Mouse (Mus musculus) heart, embryonic 13.5 days (tissue): ENCODE results near the gene Dip2c. TPM values are rescaled to one million over a fixed set of nuclear protein-coding genes. Genes with fewer than 3 reads are reported as not detected.

Experiments
- ATAC-seq: fragments of 200-750 bp; cut with Nextera tagmentation; 2 replicates; pipeline ENCODE4 v1.8.0; 2017; ENCODE audit warnings: moderate TSS enrichment; ENCODE audit not compliant: insufficient number of reproducible peaks, low FRiP score, low TSS enrichment; ENCODE audit errors: extremely low read depth
- H3K27ac ChIP-seq: fragments of 300-500 bp; sonication (generic); replicated peaks from 2 replicates; pipeline ENCODE4 v1.5.1; 2015; ENCODE audit warnings: moderate library complexity, mild to moderate bottlenecking, inconsistent platforms
- H3K27me3 ChIP-seq: fragments of 300-500 bp; sonication (generic); replicated peaks from 2 replicates; pipeline ENCODE4 v1.6.1; 2015; ENCODE audit warnings: mild to moderate bottlenecking, inconsistent platforms
- H3K36me3 ChIP-seq: fragments of 300-500 bp; sonication (generic); 2 replicates; pipeline ENCODE4 v1.6.1; 2015; ENCODE audit warnings: mild to moderate bottlenecking, inconsistent platforms
- H3K4me1 ChIP-seq: fragments of 300-500 bp; sonication (generic); 2 replicates; pipeline ENCODE4 v1.6.1; 2015; ENCODE audit warnings: inconsistent platforms
- H3K4me2 ChIP-seq: fragments of 300-500 bp; sonication (generic); 2 replicates; pipeline ENCODE4 v1.6.1; 2015; ENCODE audit warnings: inconsistent platforms, mild to moderate bottlenecking, moderate library complexity
- H3K4me3 ChIP-seq: fragments of 300-500 bp; sonication (generic); 2 replicates; pipeline ENCODE4 v1.5.1; 2015; ENCODE audit warnings: moderate library complexity, mild to moderate bottlenecking, inconsistent platforms
- H3K9ac ChIP-seq: fragments of 300-500 bp; sonication (generic); 2 replicates; pipeline ENCODE4 v1.6.1; 2015; ENCODE audit warnings: inconsistent platforms, mild to moderate bottlenecking, moderate library complexity
- H3K9me3 ChIP-seq: fragments of 300-500 bp; sonication (generic); 2 replicates; pipeline ENCODE4 v1.6.1; 2016; ENCODE audit warnings: inconsistent platforms
- WGBS: fragments of 180-500 bp; shearing (Covaris S2); methylation state at CpG from one replicate; pipeline ENCODE4 v1.1.7; 2015; ENCODE audit warnings: mixed read lengths; 5-methylcytosine and 5-hydroxymethylcytosine counted together
- polyA plus RNA-seq: library from polyadenylated mRNA; unstranded; fragments of >200 nt; fragmentation: Nextera tagmentation; extraction: Ambion mirVana; gene quantifications from 2 replicates; pipeline ENCODE4 v1.2.1, GENCODE M21; 2015

The Dip2c gene
- polyA plus RNA-seq, 1 experiment from 2014 or later: 4.2 TPM

DNA sequence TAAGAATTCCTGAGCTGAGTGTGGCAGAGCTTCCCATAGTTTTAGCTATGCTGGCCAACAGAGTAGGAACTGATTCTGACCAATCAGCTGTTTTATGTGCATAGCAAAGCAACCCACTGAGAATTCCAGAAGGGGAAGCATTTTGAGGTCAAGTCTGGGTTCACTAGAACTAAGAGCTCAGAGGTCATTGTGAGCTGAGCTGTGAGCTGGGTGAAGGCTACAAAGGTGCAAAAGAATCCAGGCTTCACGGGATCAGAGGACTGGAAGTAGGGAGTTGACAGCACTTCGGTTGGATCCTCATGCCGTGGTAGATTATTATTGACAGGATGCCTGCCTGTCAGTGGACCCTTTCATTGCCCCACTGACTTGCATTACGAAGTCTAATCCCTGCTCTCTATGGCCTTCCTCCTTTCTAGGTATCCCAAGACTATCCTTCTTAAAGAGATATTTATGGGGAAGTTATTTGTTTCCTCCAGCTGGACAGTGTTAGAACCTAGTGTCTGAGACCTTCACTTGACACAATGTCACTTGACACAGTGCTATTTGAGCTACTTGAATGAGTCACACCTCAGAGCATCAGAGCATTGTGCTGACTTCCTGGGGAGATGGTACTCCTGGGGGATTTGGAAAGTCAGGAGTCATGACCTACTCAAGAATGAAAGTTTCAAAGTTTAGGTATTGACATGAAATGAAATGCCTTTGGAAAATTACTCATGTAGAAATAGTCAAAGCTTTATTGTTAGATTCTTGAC lies 178.3 kb downstream of the Dip2c start:
- Histone ChIP-seq H3K4me1 (peaks cover 57% of the 10 kb centered on the region), H3K4me3 (no peak overlapping the region), H3K27ac (peak overlapping the region; percentile 73), H3K27me3 (no peaks in the 10 kb centered on the region), H3K4me2 (no peak overlapping the region), H3K9ac (no peak overlapping the region), H3K36me3 (no peaks in the 10 kb centered on the region), H3K9me3 (no peaks in the 10 kb centered on the region)
- ATAC-seq: no peak
- WGBS: 29% methylated on average over 4 of the region's 4 CpGs

- no peak overlapping the region for H3K27ac ChIP-seq
- WGBS: 71% methylated on average over 1 of the region's 1 CpGs
- no peaks in the 10 kb centered on the region for H3K9me3 ChIP-seq
- no peak for ATAC-seq
- no peak overlapping the region for H3K4me2 ChIP-seq
- H3K4me3 ChIP-seq: no peak overlapping the region
- no peaks in the 10 kb centered on the region for H3K36me3 ChIP-seq
- no peaks in the 10 kb centered on the region for H3K27me3 ChIP-seq
- H3K9ac ChIP-seq: no peak overlapping the region
- H3K4me1 ChIP-seq: peaks cover 43% of the 10 kb centered on the region
These were observed 179.7 kb downstream of the Dip2c start for GRCm38 (mm10) chr13:9455979-9456378.

DNA sequence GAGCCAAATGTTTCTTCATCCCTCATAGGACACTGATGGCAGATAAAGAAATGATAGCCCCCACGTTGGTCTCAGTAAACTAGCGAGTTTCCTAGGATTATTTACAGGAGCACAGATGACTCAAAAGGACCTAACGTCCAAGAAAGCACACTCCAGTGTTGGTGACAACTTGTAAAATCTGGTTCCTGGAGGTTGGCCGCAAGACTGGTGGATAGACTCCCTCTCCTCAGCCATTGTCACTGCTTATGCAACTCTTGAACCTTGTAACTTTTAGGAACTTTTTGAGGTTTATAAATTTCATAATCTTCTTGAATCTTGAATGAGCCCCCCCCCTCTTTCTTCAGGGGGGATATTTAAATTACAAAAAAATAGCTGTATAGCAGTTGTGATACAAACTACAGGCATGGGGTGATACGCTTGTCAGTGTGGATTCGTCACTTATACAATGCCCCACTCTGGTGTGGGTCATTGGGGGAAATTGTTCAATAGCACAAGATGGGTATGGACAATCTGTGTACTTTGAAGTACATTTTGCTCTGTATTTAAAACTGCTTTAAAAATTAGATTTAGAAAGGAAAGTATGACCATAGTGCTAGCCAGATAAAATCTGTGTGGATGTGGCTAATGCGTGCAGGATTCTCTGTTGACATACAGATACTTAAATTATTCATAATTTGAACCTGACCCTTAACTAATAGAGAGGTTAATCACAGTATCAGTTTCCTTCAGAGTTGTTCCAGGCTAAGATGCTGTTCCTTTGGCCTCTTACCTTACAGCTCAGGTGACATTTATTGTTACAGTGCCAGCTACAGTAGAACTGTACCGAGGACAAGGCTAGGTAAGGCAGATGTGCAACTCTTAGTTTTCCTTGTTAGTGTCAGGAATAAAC lies 181.3 kb downstream of the Dip2c start:
- no peaks in the 10 kb centered on the region for H3K36me3 ChIP-seq
- no peaks in the 10 kb centered on the region for H3K9me3 ChIP-seq
- no peak overlapping the region for H3K4me2 ChIP-seq
- H3K9ac ChIP-seq: no peak overlapping the region
- H3K4me1 ChIP-seq: peaks cover 35% of the 10 kb centered on the region
- no peaks in the 10 kb centered on the region for H3K27me3 ChIP-seq
- no peak for ATAC-seq
- H3K4me3 ChIP-seq: no peak overlapping the region
- WGBS: 80% methylated on average over 8 of the region's 8 CpGs
- no peak overlapping the region for H3K27ac ChIP-seq

- Histone ChIP-seq H3K9ac (no peak overlapping the region), H3K27ac (no peak overlapping the region), H3K27me3 (no peaks in the 10 kb centered on the region), H3K36me3 (no peaks in the 10 kb centered on the region), H3K9me3 (no peaks in the 10 kb centered on the region), H3K4me2 (no peak overlapping the region), H3K4me1 (peaks cover 14% of the 10 kb centered on the region), H3K4me3 (no peak overlapping the region)
- ATAC-seq: no peak
- 79% methylated on average over 3 of the region's 3 CpGs for WGBS
These were observed 188.1 kb downstream of the Dip2c start for GRCm38 (mm10) chr13:9464457-9464856.

DNA sequence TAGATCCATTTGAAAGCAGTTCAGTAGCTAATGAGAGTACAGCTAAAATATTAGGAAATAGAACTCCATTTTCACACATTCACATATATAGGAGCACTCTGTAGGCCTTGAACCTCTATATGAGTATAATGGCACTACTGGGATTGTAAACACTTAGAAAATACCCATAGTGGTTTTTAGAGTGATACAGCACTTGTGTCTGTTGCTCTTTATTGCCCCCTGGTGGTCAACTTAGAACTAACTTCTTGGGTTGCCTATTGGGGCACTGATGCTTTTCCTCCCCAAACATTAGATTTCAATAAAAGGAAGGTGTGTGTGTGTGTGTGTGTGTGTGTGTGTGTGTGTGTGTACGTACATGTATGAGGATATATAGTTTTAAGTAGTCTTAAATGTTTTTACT lies 190.9 kb downstream of the Dip2c start:
- no peak for ATAC-seq

DNA sequence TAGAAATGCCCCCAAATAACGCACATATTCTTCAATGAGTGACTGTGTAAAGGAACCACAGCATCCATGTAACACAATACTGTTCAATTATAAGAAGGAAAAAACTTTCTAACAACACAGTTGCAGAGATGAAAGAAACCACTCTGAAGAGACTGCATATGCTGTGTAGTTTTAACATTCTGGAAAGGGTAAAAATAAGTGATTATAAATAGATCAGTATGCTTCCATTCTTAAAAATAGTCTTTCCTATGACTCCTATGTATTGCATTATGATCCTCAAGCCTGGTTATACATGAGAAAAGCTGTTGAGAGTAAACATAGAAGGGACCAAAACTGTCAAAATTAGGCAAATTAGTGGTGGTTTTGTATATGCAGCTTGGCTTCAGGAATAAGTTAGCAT lies 197.1 kb downstream of the Dip2c start:
- H3K27me3 ChIP-seq: no peaks in the 10 kb centered on the region
- peaks cover 7% of the 10 kb centered on the region for H3K4me1 ChIP-seq
- H3K36me3 ChIP-seq: 0 out of 2 replicates have a peak, but pooled peaks cover 3% of the 10 kb centered on the region
- H3K9ac ChIP-seq: no peak overlapping the region
- H3K9me3 ChIP-seq: peaks cover 8% of the 10 kb centered on the region
- H3K27ac ChIP-seq: 0 out of 2 replicates have a peak overlapping the region, but pooled peaks have one; percentile 32
- H3K4me3 ChIP-seq: no peak overlapping the region
- H3K4me2 ChIP-seq: no peak overlapping the region
- no peak for ATAC-seq
- 80% methylated on average over 1 of the region's 1 CpGs for WGBS

More for the DNA sequence above, 190.9 kb downstream of the Dip2c start:
- Histone ChIP-seq H3K4me1 (peaks cover 6% of the 10 kb centered on the region), H3K27ac (no peak overlapping the region), H3K4me3 (no peak overlapping the region), H3K4me2 (no peak overlapping the region), H3K9me3 (no peaks in the 10 kb centered on the region), H3K9ac (no peak overlapping the region), H3K27me3 (no peaks in the 10 kb centered on the region), H3K36me3 (no peaks in the 10 kb centered on the region)
- 14% methylated on average over 1 of the region's 1 CpGs for WGBS

- no peaks in the 10 kb centered on the region for H3K36me3 ChIP-seq
- no peak overlapping the region for H3K9ac ChIP-seq
- no peaks in the 10 kb centered on the region for H3K9me3 ChIP-seq
- no peak overlapping the region for H3K4me3 ChIP-seq
- H3K27ac ChIP-seq: no peak overlapping the region
- no peak overlapping the region for H3K4me2 ChIP-seq
- no peaks in the 10 kb centered on the region for H3K27me3 ChIP-seq
- peaks cover 27% of the 10 kb centered on the region for H3K4me1 ChIP-seq
- ATAC-seq: no peak
- WGBS: 72% methylated on average over 1 of the region's 1 CpGs
These were observed 205.4 kb downstream of the Dip2c start for GRCm38 (mm10) chr13:9481722-9482121.

DNA sequence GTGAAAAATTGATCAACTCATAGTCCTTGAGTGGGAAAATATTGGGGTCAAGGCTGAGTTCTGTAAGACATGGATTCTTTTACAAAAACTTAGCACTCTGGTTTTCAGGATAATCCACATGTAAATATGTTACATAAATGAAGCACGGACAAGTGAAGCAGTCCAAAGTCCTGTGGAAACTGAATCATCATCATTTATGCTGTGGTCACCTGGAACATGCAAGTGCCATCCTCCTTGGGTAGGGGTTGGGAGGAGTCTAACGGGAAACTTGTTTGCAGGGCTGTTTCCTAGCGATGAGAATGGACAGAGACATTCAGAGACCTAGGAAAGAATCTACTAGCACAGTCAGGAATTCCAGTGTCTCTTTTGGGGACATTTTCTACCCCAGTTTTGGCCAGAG lies 213.4 kb downstream of the Dip2c start:
- no peak for ATAC-seq
- no peak overlapping the region for H3K27ac ChIP-seq
- H3K4me2 ChIP-seq: 0 out of 2 replicates have a peak overlapping the region, but pooled peaks have one; percentile 15
- H3K9ac ChIP-seq: no peak overlapping the region
- H3K9me3 ChIP-seq: no peaks in the 10 kb centered on the region
- H3K4me1 ChIP-seq: peaks cover 29% of the 10 kb centered on the region
- no peaks in the 10 kb centered on the region for H3K27me3 ChIP-seq
- H3K4me3 ChIP-seq: no peak overlapping the region
- no peaks in the 10 kb centered on the region for H3K36me3 ChIP-seq
- 75% methylated on average over 3 of the region's 3 CpGs for WGBS

DNA sequence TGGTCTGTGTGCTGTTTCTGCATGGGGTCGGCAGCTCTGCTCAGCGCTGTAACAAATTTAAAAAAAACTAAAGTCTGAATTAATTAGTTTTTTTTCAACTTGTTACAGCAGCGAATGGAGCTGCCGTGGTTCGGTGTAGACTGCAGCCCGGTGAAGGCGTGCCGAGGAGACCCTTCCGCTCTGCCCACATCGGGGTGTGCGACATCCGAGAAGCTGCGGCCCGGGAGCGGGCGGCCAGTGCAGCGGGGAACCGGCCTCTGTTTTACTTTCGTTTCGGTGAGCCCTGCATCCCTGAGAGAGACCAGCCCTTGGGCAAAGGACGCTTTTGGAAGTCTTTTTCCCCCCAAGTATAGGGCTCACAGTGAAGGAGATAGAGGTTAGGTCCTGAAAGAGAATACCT lies 218.4 kb downstream of the Dip2c start:
- H3K27me3 ChIP-seq: no peaks in the 10 kb centered on the region
- no peak for ATAC-seq
- H3K4me1 ChIP-seq: peaks cover 35% of the 10 kb centered on the region
- H3K36me3 ChIP-seq: no peaks in the 10 kb centered on the region
- peak overlapping the region; percentile 75 for H3K9ac ChIP-seq
- peak overlapping the region; percentile 62 for H3K4me2 ChIP-seq
- H3K9me3 ChIP-seq: no peaks in the 10 kb centered on the region
- H3K4me3 ChIP-seq: peak overlapping the region; percentile 53
- H3K27ac ChIP-seq: peak overlapping the region; percentile 25; the same call in 1 of the 2 replicates
- WGBS: 45% methylated on average over 21 of the region's 21 CpGs

- no peaks in the 10 kb centered on the region for H3K9me3 ChIP-seq
- H3K36me3 ChIP-seq: peaks cover 4% of the 10 kb centered on the region
- no peak for ATAC-seq
- H3K9ac ChIP-seq: no peak overlapping the region
- 30% methylated on average over 6 of the region's 6 CpGs for WGBS
- peaks cover 8% of the 10 kb centered on the region for H3K4me1 ChIP-seq
- H3K27ac ChIP-seq: peak overlapping the region; percentile 79
- no peaks in the 10 kb centered on the region for H3K27me3 ChIP-seq
- peak overlapping the region; percentile 52 for H3K4me2 ChIP-seq
- peak overlapping the region; percentile 10; the same call in 1 of the 2 replicates for H3K4me3 ChIP-seq
These were observed 228.0 kb downstream of the Dip2c start for GRCm38 (mm10) chr13:9504118-9504856.

DNA sequence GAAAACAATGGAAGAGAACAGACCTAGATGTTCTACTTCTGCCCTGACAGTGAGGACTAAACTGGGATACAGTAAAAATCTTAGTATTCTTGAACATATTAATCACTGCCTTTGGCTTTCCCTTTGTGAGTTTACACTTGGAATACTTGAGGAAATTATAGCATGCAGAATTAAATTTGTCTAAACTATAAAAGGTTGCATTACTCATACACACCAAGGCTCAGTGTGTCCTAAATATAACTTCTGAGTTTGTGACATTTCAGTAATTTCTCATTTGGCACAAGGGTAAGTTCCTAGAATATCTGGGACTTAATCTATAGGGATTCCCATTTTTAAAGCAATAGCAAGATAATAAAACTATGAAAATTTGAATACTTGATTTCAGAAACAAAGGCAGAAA lies 262.2 kb downstream of the Dip2c start:
- Histone ChIP-seq H3K36me3 (peaks cover 8% of the 10 kb centered on the region; the same call in 1 of the 2 replicates), H3K27me3 (no peaks in the 10 kb centered on the region), H3K9ac (no peak overlapping the region), H3K9me3 (no peaks in the 10 kb centered on the region), H3K4me3 (no peak overlapping the region), H3K4me2 (no peak overlapping the region), H3K27ac (no peak overlapping the region), H3K4me1 (no peaks in the 10 kb centered on the region)
- no peak for ATAC-seq
